Mouse (Mus musculus) CH12F3 (cell line): ENCODE data around the gene Nob1.

ENCODE experiments used
- in situ Hi-C: fragments of 300-500 bp; cut with MboI; formaldehyde crosslinking; loops from 2 replicates; pipeline ENCODE4 v1.14.3; 2020; ENCODE audit warnings: low sequenced_read_pairs

Nob1 gene

DNA sequence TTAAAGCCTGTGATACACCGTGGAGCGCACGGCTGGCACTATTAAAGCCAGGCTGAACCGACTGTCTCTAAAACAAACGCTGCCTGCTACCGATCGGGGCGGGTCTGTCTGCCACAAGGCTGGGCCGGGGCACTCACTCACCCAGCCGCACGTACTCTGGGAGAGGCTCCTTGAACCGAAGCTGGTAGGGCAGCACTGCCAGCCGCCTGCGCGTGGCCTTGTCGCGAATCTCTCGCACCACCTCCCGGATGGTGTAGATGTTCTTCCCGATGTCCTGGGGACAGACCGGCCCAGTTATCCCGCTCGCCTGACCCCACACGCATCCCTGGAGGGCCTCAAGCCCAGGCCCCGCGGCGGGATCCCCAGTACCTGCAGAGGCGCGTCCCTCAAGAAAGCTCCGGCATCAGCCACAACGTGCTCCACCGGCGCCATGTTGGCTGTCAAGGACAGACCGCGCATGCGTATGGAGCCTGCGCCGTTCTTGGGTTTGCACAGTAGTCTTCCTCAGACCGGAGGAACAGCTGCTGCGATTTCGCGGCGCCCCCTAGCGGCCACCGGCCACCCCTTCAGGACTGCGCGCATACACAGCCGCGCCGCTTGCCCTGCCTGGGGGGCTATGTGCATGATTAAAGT lies at the start of gene Nob1:
Gene Nob1, minus strand, starts transcription at position 455 of the 633 bp plus-strand sequence.
- in situ Hi-C loops = no loop called here

- in situ Hi-C loops = no loop called here
Observed at GRCm38 (mm10) chr8:107473369-107473768, 48.5 kb upstream of the Nob1 start.

DNA sequence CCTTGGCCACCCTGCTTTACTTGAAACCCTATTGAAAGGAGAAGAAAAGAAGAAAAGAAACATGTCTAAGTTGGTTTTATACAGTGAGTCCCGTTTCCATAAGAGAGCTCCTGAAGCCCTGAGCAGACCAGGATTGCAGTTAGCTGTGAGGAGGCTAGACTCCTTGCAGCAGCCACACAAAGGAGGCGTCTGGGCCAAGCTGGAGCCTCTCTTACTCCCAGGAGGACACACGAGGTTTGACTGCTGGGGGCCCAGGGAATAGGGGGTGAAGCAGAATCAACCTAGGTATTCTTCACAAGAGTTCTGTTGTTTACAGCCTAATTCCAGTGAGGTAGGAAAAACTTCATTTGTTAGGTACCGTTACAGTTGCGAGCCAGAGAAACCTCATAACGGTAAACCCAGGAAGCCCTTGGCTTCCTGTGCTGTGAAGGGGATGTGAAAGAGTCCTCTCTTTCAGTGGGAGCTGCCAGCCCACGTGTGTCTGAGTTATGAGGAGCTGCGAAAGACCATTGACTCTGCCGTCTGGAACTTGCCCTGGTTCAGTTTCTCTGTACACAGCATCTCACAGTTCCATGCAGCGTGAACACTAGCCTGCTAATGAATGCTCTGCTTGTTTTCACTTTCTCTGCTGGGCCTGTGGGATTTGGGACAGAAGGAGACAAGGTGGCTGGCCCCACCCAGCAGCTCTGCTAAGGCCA lies 47.7 kb upstream of the Nob1 start:
- in situ Hi-C loops = no loop called here

DNA sequence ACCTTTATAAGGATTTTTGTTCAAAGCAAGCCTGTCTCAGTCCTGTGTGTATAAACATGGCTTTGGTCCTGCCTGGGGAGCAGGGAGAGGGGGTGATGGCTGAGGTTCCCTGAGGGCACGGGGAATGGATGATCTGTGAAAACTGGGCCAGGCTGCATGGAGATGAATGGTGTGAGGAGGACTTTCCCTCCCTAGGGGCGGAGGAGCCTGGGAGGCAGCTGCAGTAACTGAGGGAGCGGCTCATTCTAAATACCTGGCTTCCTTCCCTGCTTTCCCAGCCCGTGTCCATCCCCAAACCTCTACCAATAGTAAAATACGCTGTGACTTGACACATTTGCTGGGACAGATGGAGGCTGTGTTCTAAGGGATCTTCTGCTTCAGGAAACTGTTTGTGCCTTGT lies 45.5 kb upstream of the Nob1 start:
- in situ Hi-C loops = no loop called here

DNA sequence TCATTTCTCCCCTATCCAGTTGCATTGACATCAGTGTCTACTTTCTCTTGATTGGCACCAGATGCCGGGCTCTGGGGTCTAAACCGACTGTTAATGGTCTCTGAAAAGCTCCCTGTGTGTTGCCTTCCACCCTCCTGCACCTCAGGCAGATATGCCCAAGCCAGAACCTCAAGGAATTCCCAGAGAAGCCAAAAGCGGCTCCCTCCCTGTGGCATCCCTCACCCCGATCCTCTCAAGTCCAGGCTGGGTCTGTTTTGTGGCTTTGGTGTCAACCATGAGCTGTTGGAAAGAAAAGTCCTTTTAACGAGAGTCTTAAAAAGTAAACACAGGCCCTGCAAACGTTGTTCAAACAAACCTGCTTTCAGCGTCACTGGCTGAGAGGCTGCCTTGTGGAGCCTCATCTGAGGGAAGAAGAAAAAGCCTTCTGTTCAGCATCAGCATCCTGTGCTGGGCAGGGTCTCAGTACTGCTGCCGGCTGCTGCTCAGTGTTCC lies 44.0 kb upstream of the Nob1 start:
- in situ Hi-C loops = no loop called here

DNA sequence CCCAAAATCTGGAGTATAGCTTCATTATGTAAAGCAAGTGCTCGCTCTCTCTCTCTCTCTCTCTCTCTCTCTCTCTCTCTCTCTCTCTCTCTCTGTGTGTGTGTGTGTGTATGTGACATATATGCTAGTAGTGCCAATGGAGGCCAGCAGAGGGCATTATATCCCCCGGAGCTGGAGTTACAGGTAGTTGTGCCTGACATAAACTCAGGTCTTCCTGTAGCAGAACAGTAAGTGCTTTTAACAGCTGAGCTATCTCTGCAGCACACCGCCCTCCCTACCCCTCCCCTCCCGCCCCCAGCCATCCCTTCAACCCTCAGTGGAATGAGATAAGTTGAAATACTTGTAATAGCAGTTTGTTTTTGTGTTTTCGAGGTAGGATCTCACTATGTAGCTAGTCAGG lies 41.8 kb upstream of the Nob1 start:
- in situ Hi-C loops = no loop called here

DNA sequence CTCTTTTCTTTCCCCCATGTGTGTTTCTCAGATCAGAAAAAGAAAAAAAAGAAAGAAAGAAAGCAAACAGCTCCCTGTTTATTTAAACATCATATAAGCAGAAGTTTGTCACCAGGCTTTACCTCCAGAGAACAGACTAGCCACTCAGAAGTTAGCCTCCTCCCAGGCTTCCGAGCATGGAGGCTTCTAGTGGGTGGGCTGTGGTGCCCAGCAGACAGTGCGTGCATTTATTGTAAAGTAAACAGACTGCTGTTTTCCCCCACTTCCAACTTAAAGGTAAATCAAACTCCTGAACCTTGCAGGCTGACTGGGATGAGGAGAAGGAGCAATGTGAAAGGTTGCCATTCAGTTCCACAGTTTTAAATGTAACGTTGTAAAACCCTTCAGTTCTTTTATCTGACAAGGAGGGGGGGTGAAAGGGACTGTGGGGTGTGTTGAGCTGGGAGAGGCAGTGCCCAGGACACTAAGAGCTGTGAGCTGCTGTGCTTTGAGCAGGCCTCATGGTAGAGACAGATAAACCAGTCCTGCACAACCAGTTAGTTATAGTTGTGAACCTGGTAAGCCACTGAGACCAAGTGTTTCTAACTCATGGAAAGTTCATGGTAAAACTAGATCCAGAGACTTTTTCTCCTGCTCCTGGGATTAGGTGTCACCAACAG lies 40.6 kb upstream of the Nob1 start:
- in situ Hi-C loops = no loop called here

DNA sequence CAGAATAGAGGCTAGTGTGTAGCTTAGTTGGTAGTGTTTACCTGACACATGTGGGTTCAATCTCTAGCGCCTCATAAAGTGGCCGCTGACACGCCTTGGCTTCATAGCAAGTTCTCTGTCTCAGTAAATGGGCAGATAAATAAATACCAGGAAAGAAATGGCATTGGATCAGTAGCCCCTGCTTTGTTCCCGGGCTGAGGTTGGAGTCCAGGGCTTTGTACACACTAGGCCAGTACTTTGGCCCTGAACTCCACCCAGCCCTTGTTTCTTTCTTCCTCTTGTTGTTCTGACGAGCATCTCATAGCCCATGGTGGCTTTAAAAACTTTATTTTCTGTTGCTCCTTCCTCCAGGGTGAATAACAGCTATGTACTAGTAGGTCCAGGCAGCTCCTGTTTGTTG lies 37.6 kb upstream of the Nob1 start:
- in situ Hi-C loops = loop anchor here (5.0 kb wide), 1 partner anchor 105 kb away; no protein-coding TSS in a partner anchor

- in situ Hi-C loops = no loop called here
Observed at GRCm38 (mm10) chr8:107458281-107458680, 33.4 kb upstream of the Nob1 start.

DNA sequence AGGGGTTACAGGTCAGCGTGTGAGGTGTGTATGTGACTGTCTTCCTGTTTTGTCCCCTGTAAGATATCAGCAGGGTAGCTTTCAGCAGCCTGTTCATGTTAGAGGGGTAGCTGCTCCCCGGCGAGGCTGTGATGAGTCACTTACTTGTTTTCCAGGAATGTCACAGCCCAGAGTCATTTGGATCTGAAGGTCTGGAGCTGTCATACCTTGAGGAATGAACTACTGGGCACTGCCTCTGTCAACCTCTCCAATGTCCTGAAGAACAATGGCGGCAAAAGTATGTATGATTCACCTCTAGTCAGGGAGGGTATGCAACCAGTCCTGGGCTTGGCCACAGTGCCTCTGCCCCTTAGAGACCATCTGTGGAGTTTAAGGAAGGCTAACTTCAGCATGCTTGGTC lies 32.9 kb upstream of the Nob1 start:
- in situ Hi-C loops = no loop called here

- in situ Hi-C loops = no loop called here
Observed at GRCm38 (mm10) chr8:107455268-107455667, 30.4 kb upstream of the Nob1 start.

- in situ Hi-C loops = no loop called here
Observed at GRCm38 (mm10) chr8:107453386-107453785, 28.5 kb upstream of the Nob1 start.

GRCm38 (mm10) chr8:107451414-107452066 lies 26.7 kb upstream of the Nob1 start:
- in situ Hi-C loops = no loop called here

GRCm38 (mm10) chr8:107449655-107450054 lies 24.8 kb upstream of the Nob1 start:
- in situ Hi-C loops = no loop called here

DNA sequence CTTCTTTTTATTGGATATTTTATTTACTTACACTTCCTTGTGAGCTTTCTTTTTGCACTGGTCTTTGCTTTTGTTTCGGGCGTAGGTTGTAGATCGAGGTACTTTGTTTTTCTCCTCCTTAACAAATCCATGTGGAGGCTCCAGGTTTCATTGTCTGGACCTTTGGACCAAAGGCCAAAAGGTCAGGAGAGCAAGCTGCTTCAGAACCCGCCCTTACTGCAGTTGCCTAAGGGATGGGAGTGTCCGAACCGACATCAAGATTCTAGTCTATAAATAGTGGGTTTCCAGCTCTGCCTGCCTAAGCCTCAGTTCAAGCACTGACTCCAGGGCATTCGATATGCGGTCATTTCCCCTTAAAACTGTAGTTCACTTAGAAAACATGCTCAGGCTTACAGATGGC lies 24.3 kb upstream of the Nob1 start:
- in situ Hi-C loops = no loop called here

GRCm38 (mm10) chr8:107448382-107448889 lies 23.6 kb upstream of the Nob1 start:
- in situ Hi-C loops = no loop called here

- in situ Hi-C loops = no loop called here
Observed at GRCm38 (mm10) chr8:107447713-107448112, 22.9 kb upstream of the Nob1 start.

DNA sequence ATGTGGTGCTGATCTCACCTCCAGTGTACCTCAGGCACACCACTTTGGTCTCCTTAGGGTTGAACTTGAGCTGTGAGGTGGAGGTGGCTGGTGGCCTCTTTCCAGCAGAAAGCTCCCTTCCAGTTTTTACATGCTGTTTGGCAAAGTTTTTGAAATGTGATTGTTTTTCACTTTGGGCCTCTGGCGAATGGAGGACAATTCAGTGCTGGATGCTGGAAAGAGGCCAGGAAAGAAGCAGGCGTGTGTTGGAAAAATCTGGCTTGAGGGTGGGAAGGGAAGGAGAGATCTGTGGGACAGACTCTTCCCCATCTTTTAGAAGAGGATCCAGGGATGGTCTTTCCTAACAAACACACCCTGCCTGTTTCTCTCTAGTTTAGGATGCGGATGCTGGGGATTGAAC lies 19.8 kb upstream of the Nob1 start:
- in situ Hi-C loops = no loop called here

- in situ Hi-C loops = no loop called here
Observed at GRCm38 (mm10) chr8:107439880-107440625, 15.2 kb upstream of the Nob1 start.

GRCm38 (mm10) chr8:107437711-107438110 lies 12.9 kb upstream of the Nob1 start:
- in situ Hi-C loops = no loop called here
